ENCODE assay signal across 8 mouse cellular contexts in the genomic region with DNA sequence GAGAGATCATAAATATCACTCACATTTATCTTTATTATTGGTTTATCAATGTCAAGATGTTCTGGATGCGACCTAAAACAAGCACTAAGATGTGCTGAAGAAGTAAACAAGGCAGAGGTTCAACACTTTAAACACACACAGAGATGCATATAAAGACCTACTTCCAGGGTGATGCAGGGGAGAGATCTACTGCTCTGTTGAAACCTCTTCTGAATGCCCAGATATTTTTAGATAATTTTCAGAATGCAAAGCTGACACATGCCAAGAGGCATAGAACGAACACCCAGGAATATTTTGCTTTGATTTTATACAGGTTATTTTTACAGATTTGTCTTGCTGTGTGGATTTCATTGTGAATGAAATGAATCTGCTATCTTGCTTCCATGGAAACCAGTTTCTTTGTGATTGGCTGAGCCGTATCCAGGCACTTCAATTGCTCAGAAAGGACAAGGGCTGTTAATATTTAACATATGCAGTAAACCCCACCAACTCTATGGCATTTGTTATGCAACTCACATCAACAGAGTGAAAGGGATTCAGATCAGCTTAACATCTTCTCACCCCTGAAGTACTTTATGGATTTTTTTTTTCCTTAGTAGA.
A peak's percentile ranks its signal among the peaks of the same experiment; 100 is the strongest.
DNase-seq lines count a peak whose midpoint lies in the region; ATAC-seq and TF ChIP-seq lines count a peak whose summit lies in the region.

No protein-coding gene starts in this region.

- peak; percentile 86 for ATAC-seq in forebrain, embryonic 11.5 days (replicated peaks; ENCODE audit: low FRiP score)
- peak; percentile 82 for ATAC-seq in hindbrain, postnatal 0 days
- no peak for ATAC-seq in megakaryocyte-erythroid progenitor cell, adult 5-6 weeks (replicated peaks; ENCODE audit: low FRiP score, low TSS enrichment, poor library complexity, severe bottlenecking)

- H3K27me3 ChIP-seq in forebrain, embryonic 11.5 days (ENCODE audit: control insufficient read depth, insufficient read depth, low read length): no peaks in the 10 kb centered on the region
- H3K27me3 ChIP-seq in forebrain, embryonic 10.5 days (ENCODE audit: poor library complexity, severe bottlenecking): no peaks in the 10 kb centered on the region
- H3K27me3 ChIP-seq in hindbrain, postnatal 0 days (ENCODE audit: insufficient read depth, low read length): no peaks in the 10 kb centered on the region

- no peak overlapping the region for H3K9ac ChIP-seq in forebrain, embryonic 11.5 days (ENCODE audit: low read length)
- no peak overlapping the region for H3K9ac ChIP-seq in hindbrain, postnatal 0 days (replicated peaks; ENCODE audit: low read length)

- WGBS in forebrain, embryonic 11.5 days: 52% methylated on average over 3 of the region's 3 CpGs
- WGBS in forebrain, embryonic 10.5 days: 68% methylated on average over 3 of the region's 3 CpGs
- WGBS in hindbrain, postnatal 0 days: 22% methylated on average over 3 of the region's 3 CpGs

- no peak for DNase-seq in forebrain, embryonic 11.5 days (ENCODE audit: low spot score)
- no peak for DNase-seq in forebrain, embryonic 10.5 days (ENCODE audit: extremely low spot score, low spot score)
- DNase-seq in R1 (ENCODE audit: low read depth, low spot score): peak; percentile 32
- peak; percentile 69 for DNase-seq in hindbrain, postnatal 0 days (ENCODE audit: low spot score)
- peak; percentile 59 for DNase-seq in lung, postnatal 36 days
- no peak for DNase-seq in heart, adult 11 months
- DNase-seq in T-cell, adult 2 months (ENCODE audit: low spot score): no peak

- H3K9me3 ChIP-seq in forebrain, embryonic 11.5 days (ENCODE audit: control insufficient read depth, low read length): no peaks in the 10 kb centered on the region
- no peaks in the 10 kb centered on the region for H3K9me3 ChIP-seq in forebrain, embryonic 10.5 days
- H3K9me3 ChIP-seq in hindbrain, postnatal 0 days (ENCODE audit: low read length): no peaks in the 10 kb centered on the region

- no peak for TF ChIP-seq CTCF in hindbrain, postnatal 0 days (IDR thresholded peaks at IDR 0.05; ENCODE audit: low read depth)

- no peaks in the 10 kb centered on the region for H3K36me3 ChIP-seq in forebrain, embryonic 11.5 days (ENCODE audit: control insufficient read depth, insufficient read depth, low read length)
- H3K36me3 ChIP-seq in forebrain, embryonic 10.5 days (replicated peaks): no peaks in the 10 kb centered on the region
- no peaks in the 10 kb centered on the region for H3K36me3 ChIP-seq in hindbrain, postnatal 0 days (ENCODE audit: insufficient read depth, low read length)

- no peak overlapping the region for H3K4me3 ChIP-seq in forebrain, embryonic 11.5 days (ENCODE audit: low read depth, low read length)
- no peak overlapping the region for H3K4me3 ChIP-seq in forebrain, embryonic 10.5 days
- H3K4me3 ChIP-seq in hindbrain, postnatal 0 days (ENCODE audit: low read length): no peak overlapping the region

- no peak overlapping the region for H3K4me2 ChIP-seq in forebrain, embryonic 11.5 days (ENCODE audit: low read depth, low read length, severe bottlenecking)
- H3K4me2 ChIP-seq in hindbrain, postnatal 0 days (ENCODE audit: low read depth, low read length): no peak overlapping the region

- no peak overlapping the region for H3K27ac ChIP-seq in forebrain, embryonic 11.5 days (ENCODE audit: low read depth, low read length)
- no peak overlapping the region for H3K27ac ChIP-seq in forebrain, embryonic 10.5 days
- peak overlapping the region; percentile 41; the same call in 1 of the 2 replicates for H3K27ac ChIP-seq in hindbrain, postnatal 0 days

- no peaks in the 10 kb centered on the region for H3K4me1 ChIP-seq in forebrain, embryonic 11.5 days (replicated peaks; ENCODE audit: control insufficient read depth, insufficient read depth, low read length)
- peaks cover 18% of the 10 kb centered on the region for H3K4me1 ChIP-seq in forebrain, embryonic 10.5 days
- peaks cover 7% of the 10 kb centered on the region for H3K4me1 ChIP-seq in hindbrain, postnatal 0 days (ENCODE audit: insufficient read depth, low read length)

Comparison
In these comparisons a context has a peak if more than half of its experiments do, and no peak if none do; other contexts are left out.
1. DNase-seq: peak in R1 (single experiment), hindbrain, postnatal 0 days (single experiment) and lung, postnatal 36 days (single experiment); none in forebrain, embryonic 11.5 days (single experiment), forebrain, embryonic 10.5 days (single experiment), heart, adult 11 months (single experiment) and T-cell, adult 2 months (single experiment).